Mouse (Mus musculus) lung, postnatal 14 days (tissue): ENCODE measurements around the gene Spindoc.
"Not testable (repeated sequence)": the region's sequence is repeated elsewhere in the genome, so short reads cannot be mapped to it uniquely, and the experiment has no call there.

Experiments
- DNase-seq: peaks from one replicate; pipeline ENCODE4 v3.0.0; 2021

Spindoc gene

GRCm38 (mm10) chr19:7398898-7399297, 16.1 kb upstream of the Spindoc start:
- not testable (repeated sequence) for DNase-seq

DNA sequence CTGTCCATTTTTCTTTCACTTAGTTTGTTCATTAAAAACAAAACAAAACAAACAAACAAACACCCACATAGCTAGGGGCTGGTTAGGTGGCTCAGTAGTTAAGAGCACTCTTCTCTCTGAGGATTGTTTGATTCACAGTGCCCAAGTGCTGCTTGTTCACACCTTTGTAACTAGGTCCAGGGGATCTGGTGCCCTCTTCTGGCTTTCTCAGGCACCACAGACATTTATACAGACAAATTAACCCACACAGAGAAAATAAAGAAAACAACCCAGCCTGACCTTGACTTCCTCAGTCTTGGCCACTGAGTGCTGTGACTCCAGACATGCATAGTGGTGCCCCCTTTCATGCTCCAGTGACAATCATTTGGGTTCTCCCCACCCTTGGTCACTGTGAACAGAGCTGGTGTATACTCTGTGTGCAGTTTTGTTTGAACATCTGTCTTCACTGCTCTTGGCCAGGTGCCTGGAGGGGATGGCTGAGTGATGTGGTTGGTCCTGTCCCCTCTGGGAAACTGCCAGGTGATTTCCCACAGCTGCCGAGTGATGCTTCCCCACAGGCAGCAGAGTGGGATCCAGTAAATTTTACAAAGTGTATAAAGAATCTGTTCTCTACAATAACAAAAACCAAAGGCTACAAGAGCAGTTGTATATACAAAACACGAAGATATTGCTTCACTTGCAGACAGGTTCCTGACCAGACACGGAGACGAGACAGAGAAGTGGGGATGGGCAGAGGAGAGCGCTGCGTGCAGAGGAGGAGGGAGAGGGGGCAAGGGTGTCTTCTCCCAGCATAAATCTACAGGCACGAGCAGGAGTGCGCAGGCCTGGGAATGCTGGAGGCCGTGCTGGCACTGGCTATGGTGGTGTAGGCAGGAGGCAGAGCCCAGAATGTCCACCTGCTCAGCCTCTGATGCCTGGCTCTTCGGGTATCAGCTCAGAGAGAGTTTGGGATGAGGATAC, 14.4 kb upstream of the Spindoc start:
- DNase-seq, result peak; percentile 45

- no peak for DNase-seq
These were observed 5.7 kb upstream of the Spindoc start for GRCm38 (mm10) chr19:7388488-7388887.

DNA sequence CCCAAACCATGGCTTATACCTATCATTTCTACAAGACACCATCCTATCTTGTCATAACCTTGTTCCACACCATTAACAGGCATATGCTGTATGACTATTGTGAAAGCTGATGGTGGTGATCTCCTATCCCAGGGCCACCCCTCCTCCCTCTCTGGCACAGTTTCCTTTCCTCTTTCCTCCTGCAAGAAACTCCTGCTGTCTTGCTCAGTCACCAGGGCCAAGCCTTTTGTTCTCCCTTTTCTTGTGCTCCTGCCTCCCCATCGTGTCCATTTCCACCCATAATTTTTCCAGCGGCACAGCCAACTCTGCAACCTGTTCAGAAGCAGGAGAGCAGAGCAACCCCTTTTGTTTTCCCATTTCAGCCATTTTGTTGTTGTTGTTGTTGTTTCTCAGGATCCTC, 3.2 kb upstream of the Spindoc start:
- DNase-seq, result no peak

DNA sequence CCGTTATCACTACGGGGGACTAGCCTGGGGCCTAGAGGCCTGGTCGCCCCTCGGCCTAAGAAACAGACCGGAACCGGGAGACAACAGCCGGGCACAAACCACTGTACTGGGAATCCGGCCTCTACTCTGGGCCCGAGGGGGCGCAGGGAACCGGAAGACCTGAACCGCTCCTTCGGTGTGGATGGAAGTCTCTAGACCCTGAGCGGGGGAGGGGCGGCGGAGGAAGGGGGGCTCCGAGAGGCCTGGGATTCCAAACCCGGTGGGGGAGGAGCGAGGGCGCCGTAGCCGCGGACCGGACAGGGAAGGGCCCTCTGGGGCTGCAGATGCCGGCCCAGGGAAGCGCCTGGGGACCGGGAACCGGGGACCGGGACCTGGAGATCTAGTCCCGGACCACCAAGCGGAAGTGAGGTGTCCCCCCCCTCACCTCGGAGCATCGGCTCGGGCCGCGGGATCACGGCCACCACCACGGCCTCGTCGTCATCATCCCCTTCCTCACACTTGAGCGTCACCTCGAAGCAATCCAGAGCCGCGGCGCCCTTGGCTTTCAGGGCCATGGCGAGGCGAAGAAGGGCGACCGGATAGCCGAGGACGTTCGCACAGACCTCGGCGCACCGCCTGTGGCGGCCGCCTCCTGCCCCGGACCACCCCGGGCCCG, 419 bp downstream of the Spindoc start:
- DNase-seq, result peak; percentile 69

DNA sequence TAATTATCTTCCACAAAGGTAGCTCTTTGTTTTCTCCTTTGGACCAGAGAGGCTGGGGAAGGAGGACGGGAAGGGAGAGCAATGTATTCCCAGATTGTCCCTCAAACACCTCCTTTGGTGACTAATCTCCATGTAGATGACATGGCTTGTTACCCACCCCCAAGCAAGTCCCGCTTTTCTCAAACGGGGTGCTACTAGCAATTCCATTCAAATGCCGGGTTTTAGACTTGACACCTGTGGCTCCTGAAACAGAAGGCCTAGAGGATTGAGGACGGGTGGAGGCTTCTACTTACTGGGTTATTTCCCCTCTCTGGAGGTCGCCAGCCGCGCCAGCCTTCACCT, 917 bp downstream of the Spindoc start:
- no peak for DNase-seq

DNA sequence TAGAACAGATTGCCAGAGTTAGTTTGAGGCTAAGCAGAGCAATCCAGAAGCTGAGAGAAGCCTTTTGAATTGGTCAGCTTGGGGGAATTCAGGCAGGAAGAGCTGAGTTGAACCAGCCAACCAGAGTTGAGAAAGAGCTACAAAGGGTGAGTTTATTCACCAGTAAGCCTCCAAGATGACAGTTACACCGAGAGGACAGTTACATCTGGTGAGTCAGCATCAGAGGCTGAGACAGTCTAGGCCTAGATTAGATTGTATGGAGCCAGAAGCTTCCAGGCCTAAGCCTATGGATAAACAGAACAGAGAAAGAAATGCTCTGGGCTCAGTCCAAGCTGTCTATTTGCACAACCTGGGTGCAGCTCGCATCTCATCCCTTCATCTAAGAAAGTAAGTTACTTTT, 5.2 kb downstream of the Spindoc start:
- no peak for DNase-seq

- DNase-seq, result no peak
These were observed 8.3 kb downstream of the Spindoc start for GRCm38 (mm10) chr19:7374491-7374890.

- DNase-seq, result not testable (repeated sequence)
These were observed 13.3 kb downstream of the Spindoc start for GRCm38 (mm10) chr19:7369469-7369868.

- no peak for DNase-seq
These were observed 29.2 kb downstream of the Spindoc start for GRCm38 (mm10) chr19:7353636-7354035.

- no peak for DNase-seq
These were observed 29.8 kb downstream of the Spindoc start for GRCm38 (mm10) chr19:7352809-7353495.

DNA sequence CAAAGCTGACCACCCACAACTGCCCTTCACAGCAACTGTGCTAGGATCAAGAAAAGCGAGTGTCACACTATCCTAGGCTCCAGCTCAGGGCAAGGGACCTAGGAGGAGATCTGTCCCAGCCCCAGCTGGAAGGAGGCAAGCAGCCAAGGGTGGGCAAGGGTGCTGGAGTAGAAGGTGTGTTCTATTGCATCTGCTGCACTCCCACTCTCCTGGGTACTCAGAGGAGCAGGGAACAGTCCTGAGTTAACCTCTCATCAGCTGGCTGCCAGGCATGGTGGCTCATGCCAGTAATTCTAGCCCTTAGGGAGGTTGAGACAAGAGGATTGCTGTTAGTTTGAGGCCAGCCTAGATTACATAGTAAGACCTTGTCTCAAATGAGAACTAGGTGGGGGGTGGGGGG, 32.8 kb downstream of the Spindoc start:
- DNase-seq, result no peak

GRCm38 (mm10) chr19:7345235-7345755, 37.5 kb downstream of the Spindoc start:
- DNase-seq, result peak; percentile 60

- no peak for DNase-seq
These were observed 40.1 kb downstream of the Spindoc start for GRCm38 (mm10) chr19:7342646-7343045.

DNA sequence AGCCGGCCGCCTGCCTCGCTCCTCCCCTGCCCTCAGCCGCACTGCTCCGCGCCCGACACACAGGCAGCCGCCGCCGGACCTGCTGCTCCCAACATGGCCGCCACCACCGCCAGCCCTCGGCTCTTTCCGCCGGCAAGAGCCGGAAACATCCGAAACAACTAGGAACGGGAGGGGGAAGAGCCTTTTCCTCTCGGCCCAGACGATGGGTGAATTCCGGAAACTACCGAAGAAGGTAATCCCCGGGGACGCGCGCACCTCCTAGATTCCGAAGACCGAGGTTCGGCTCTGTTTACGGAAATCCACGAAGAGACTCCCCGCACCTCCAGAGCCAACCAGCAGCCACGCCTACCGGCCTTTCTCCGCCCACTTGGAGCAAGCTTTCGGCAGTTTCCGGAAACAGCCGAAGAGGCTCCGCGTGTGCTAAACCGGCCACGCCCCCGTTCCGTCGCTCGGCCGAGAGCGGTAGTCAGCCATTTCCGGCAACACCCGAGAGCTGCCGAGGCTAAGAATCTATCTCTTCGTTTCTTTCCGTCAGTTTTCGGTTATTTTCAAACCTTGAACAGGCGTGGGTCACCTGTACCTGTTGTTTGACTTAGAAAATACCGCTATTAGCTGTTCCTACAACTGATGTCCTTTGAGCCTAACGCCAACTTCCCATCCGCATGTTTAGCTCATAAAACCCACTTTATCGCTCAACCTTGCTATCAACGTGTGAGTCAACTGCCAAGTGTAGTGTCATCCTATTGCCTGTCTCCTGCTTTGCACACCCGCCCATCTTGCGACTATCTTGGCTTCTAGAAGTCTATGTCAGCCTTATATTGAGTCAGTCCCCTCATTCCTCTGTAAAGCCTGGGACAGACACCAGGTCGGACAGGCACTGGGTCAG, 41.0 kb downstream of the Spindoc start, which contains the start of gene Mark2:
Gene Mark2, minus strand, starts transcription at position 349 of the 886 bp plus-strand sequence.
- DNase-seq, result peak; percentile 100

DNA sequence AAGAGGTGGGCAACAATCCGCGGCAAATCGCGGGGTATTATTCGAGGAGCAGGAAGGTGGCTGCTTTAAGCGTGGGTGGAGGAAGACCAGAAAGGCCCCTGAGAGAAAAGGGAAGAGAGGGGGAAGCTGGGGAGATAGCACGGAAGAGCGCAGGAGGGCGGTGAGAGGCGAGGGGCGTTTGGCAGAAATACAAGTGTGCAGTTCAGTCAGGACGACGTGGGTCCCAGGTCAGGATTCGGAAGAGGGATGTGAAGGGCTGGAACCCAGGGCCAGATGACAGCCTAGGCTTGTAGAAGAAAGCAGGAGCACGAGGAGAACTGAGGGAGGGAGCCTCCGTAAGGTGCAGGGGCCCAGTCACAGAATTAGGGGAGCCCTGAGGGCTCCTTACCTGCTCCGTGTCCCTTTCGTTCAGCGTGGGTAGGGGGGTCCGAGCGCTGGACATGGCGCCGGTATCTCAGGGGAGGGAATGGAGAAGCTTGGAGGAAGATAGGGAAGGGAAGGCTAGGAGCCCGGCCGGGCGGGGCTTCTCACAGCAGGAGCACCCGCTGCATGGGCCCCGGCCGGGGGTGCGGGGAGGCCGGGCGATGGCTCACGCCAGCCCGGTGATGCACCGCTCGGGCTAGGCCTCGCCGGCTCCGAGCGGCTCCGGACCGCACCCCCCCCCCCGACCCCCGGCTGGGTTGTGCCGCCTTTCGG, 41.9 kb downstream of the Spindoc start:
- no peak for DNase-seq

DNA sequence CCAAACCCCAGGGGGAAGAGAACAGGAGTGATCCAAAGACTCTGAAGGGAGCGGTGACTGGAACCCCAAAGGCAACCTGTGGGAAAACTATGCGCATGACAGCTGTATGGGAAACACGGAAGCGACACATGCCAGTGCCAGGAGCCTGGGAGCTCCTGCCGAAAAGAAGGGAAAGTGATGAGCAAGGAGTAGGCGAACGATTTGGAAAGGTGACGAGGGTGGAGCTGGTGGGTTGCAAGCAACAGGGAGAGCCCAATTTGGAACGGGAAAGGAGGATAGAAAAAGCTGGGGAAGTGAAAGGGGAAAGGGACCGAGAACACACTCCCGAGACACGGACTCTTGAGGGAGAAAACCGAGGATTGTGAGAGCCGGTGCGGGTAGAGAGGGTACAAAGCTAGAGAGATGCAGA, 42.4 kb downstream of the Spindoc start:
- peak; percentile 15 for DNase-seq

- no peak for DNase-seq
These were observed 42.9 kb downstream of the Spindoc start for GRCm38 (mm10) chr19:7339867-7340266.

DNA sequence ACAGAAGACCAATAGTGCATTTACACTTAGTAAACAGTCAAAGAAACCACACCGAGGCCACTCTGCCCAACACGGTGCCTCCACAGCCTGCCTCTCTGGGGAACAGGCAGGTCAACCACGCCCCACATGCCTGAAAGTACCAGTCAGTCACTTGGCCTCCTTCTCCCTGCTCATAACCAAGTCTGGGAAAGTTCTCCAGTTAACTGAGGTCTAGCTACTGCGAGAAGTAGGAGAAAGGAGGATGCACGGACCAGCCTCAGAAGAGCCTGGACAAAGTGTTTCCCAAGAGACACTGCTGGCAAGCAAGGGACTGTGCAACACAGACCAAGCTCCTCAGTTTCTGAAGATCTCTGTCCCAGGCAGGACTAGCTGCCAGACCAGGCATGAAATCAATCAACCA, 43.8 kb downstream of the Spindoc start:
- peak; percentile 24 for DNase-seq

- DNase-seq, result no peak
These were observed 44.9 kb downstream of the Spindoc start for GRCm38 (mm10) chr19:7337781-7338342.

GRCm38 (mm10) chr19:7335656-7336055, 47.1 kb downstream of the Spindoc start:
- DNase-seq, result no peak
